8 mouse cellular contexts compared by ENCODE assay signal in the genomic region with DNA sequence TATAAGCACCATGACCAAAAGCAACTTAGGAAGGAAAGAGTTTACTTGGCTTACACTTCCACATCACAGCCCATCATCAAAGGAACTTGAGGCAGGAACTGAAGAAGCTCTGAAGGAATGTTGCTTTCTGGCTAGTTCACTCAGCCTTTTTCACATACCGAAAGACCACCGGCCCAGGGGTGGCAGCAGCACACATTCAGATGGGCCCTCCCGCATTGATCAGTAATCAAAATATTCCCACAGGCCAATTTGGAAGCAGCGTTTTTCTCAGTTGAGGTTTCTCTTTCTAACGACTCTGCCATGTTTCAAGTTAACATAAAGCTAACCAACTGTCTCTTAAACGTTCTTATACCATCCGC. TPM values are rescaled to one million over a fixed set of nuclear protein-coding genes. Genes with fewer than 3 reads are reported as not detected.
DNase-seq lines count a peak whose midpoint lies in the region; ATAC-seq lines count a peak whose summit lies in the region.

No protein-coding gene starts in this region.

- H3K4me2 ChIP-seq in heart, embryonic 12.5 days = peak overlapping the region; percentile 86

- no peak for DNase-seq in heart, postnatal 25 days (ENCODE audit: low spot score)
- DNase-seq in thymus, postnatal 10 days (ENCODE audit: low spot score in 2 of 2) = peak; percentile 15 to 17
- no peak for DNase-seq in thymus, postnatal 0 days (ENCODE audit: low spot score)
- DNase-seq in hindbrain, embryonic 10.5 days (ENCODE audit: low spot score) = peak; percentile 64
- peak; percentile 2 for DNase-seq in lung, postnatal 25 days (ENCODE audit: low spot score)
- no peak for DNase-seq in yolk sac, embryonic 10.5 days (ENCODE audit: low spot score)
- no peak for DNase-seq in urinary bladder, postnatal 10 days (ENCODE audit: low spot score)

- peaks cover 3% of the 10 kb centered on the region; the same call in 1 of the 2 replicates for H3K36me3 ChIP-seq in heart, embryonic 12.5 days
- H3K36me3 ChIP-seq in hindbrain, embryonic 10.5 days = peaks cover 34% of the 10 kb centered on the region

- peak overlapping the region; percentile 83 for H3K4me3 ChIP-seq in heart, embryonic 12.5 days
- H3K4me3 ChIP-seq in hindbrain, embryonic 10.5 days = peak overlapping the region; percentile 94

- H3K9ac ChIP-seq in heart, embryonic 12.5 days = peak overlapping the region; percentile 96

- H3K27ac ChIP-seq in heart, embryonic 12.5 days (ENCODE audit: poor library complexity, severe bottlenecking) = peak overlapping the region; percentile 48
- H3K27ac ChIP-seq in hindbrain, embryonic 10.5 days = peak overlapping the region; percentile 97

- peaks cover 8% of the 10 kb centered on the region for H3K4me1 ChIP-seq in heart, embryonic 12.5 days (replicated peaks)
- H3K4me1 ChIP-seq in hindbrain, embryonic 10.5 days (replicated peaks) = peaks cover 8% of the 10 kb centered on the region

- no peaks in the 10 kb centered on the region for H3K27me3 ChIP-seq in heart, embryonic 12.5 days (replicated peaks)
- H3K27me3 ChIP-seq in hindbrain, embryonic 10.5 days (ENCODE audit: insufficient read depth, poor library complexity, severe bottlenecking) = no peaks in the 10 kb centered on the region

- under 1% methylated on average over 7 of the region's 7 CpGs for WGBS in heart, embryonic 12.5 days
- under 1% methylated on average over 7 of the region's 7 CpGs for whole genome bisulfite sequencing in hindbrain, embryonic 10.5 days

- no peaks in the 10 kb centered on the region for H3K9me3 ChIP-seq in heart, embryonic 12.5 days (replicated peaks)
- no peaks in the 10 kb centered on the region for H3K9me3 ChIP-seq in hindbrain, embryonic 10.5 days

- ATAC-seq in heart, embryonic 12.5 days (ENCODE audit: insufficient number of reproducible peaks, low FRiP score) = peak; percentile 24; the same call in 1 of the 2 replicates

- intact Hi-C loops in heart, postnatal 25 days (cut with DNase I) = loop anchor here (2.0 kb wide), 1 partner anchor 97 kb away; the partner anchor contains the start of gene Atr

RNA-seq across cellular contexts. Expression of gene Xrn1, which starts 0.4 kb away (rescaled TPM):
- 15.0 and 20.7 TPM in 2 replicates for polyA plus RNA-seq in heart, embryonic 12.5 days (2016; fragmentation: Nextera tagmentation; extraction: Ambion mirVana)
- 10 to 100 TPM; 14.8 to 19.1 TPM for total RNA-seq in heart, postnatal 25 days (2021)
- 34.1 and 42.1 TPM in 2 replicates for polyA plus RNA-seq in thymus, postnatal 0 days (2015; fragmentation: Nextera tagmentation; extraction: Ambion mirVana)
- polyA plus RNA-seq in hindbrain, embryonic 10.5 days (2016; fragmentation: Nextera tagmentation; extraction: Ambion mirVana) = 17.1 and 17.9 TPM in 2 replicates

Comparison
In these comparisons a context has a peak if more than half of its experiments do, and no peak if none do; other contexts are left out.
1. DNase-seq: peak in thymus, postnatal 10 days (2 of 2), hindbrain, embryonic 10.5 days (single experiment) and lung, postnatal 25 days (single experiment); none in heart, postnatal 25 days (single experiment), thymus, postnatal 0 days (single experiment), yolk sac, embryonic 10.5 days (single experiment) and urinary bladder, postnatal 10 days (single experiment).